1 mouse cellular context compared by ENCODE assay signal in genomic region chr16:45297806-45298205, GRCm38 (mm10).
TF ChIP-seq lines count a peak whose summit lies in the region.

No protein-coding gene starts in this region.

TF ChIP-seq in CH12.LX, 34 proteins besides CTCF, POLR2A, EP300 and RAD21 (continued from another document):
- TF ChIP-seq E2F4 (IDR thresholded peaks at IDR 0.05; ENCODE audit: insufficient replicate concordance, low read depth, low read length) (no peak), ETS1 (conservative IDR thresholded peaks at IDR 0.05; ENCODE audit: low read depth, low read length) (peak; percentile 55; the same call in 1 of the 2 replicates), GABPA (IDR thresholded peaks at IDR 0.05; ENCODE audit: insufficient replicate concordance, low read depth, low read length) (no peak), MAZ (IDR thresholded peaks at IDR 0.05; ENCODE audit: low read depth, low read length) (no peak), ZC3H11A (IDR thresholded peaks at IDR 0.05; ENCODE audit: low read depth, low read length) (no peak), MEF2A (IDR thresholded peaks at IDR 0.05; ENCODE audit: borderline replicate concordance, low read depth, low read length) (peak; percentile 95), HCFC1 (IDR thresholded peaks at IDR 0.05; ENCODE audit: low read depth, low read length) (no peak), MAX (IDR thresholded peaks at IDR 0.05; ENCODE audit: low read length) (no peak), ZMIZ1 (IDR thresholded peaks at IDR 0.05; ENCODE audit: low read depth, low read length) (no peak), ZNF384 (IDR thresholded peaks at IDR 0.05; ENCODE audit: low read depth, low read length) (no peak), TBP (conservative IDR thresholded peaks at IDR 0.05; ENCODE audit: low read depth, low read length) (no peak), NRF1 (IDR thresholded peaks at IDR 0.05; ENCODE audit: low read depth, low read length) (no peak)
TF ChIP-seq in CH12.LX: peak in this region for 8.
